Mouse (Mus musculus) fibroblast of lung, adult 2 months (primary cell): ENCODE measurements around the gene Krtap17-1.
A peak's percentile ranks its signal among the peaks of the same experiment; 100 is the strongest.

ENCODE experiments used
- DNase-seq: peaks from one replicate; pipeline ENCODE4 v3.0.0-alpha.2; 2011; ENCODE audit warnings: low read depth

Krtap17-1 gene

GRCm38 (mm10) chr11:99993620-99994383 is at the start of gene Krtap17-1:
TSS of gene Krtap17-1 (minus strand) at chr11:99993994.
- no peak for DNase-seq

- no peak for DNase-seq
Measured at GRCm38 (mm10) chr11:100041454-100041853, 47.7 kb upstream of the Krtap17-1 start, which contains the start of gene Krt34. TSS of gene Krt34 (minus strand) at chr11:100041554.

- DNase-seq: no peak
Measured at GRCm38 (mm10) chr11:100029768-100030167, 36.0 kb upstream of the Krtap17-1 start, which contains the start of gene Krt33b. TSS of gene Krt33b (minus strand) at chr11:100029868.

GRCm38 (mm10) chr11:100021438-100021837 is 27.6 kb upstream of the Krtap17-1 start:
- no peak for DNase-seq

GRCm38 (mm10) chr11:100019466-100019865 is 25.7 kb upstream of the Krtap17-1 start:
- no peak for DNase-seq

- no peak for DNase-seq
Measured at GRCm38 (mm10) chr11:100016112-100016511, 22.3 kb upstream of the Krtap17-1 start, which contains the start of gene Krt33a. TSS of gene Krt33a (minus strand) at chr11:100016212.

GRCm38 (mm10) chr11:100013691-100014171 is 19.9 kb upstream of the Krtap17-1 start:
- no peak for DNase-seq

- no peak for DNase-seq
Measured at GRCm38 (mm10) chr11:100010682-100011081, 16.9 kb upstream of the Krtap17-1 start.

- no peak for DNase-seq
Measured at GRCm38 (mm10) chr11:100008336-100008735, 14.5 kb upstream of the Krtap17-1 start.

- no peak for DNase-seq
Measured at GRCm38 (mm10) chr11:100006624-100007023, 12.8 kb upstream of the Krtap17-1 start.

GRCm38 (mm10) chr11:100005905-100006304 is 12.1 kb upstream of the Krtap17-1 start:
- DNase-seq: no peak

GRCm38 (mm10) chr11:100004846-100005245 is 11.1 kb upstream of the Krtap17-1 start:
- DNase-seq: peak; percentile 19

- no peak for DNase-seq
Measured at GRCm38 (mm10) chr11:99999091-99999490, 5.3 kb upstream of the Krtap17-1 start.

GRCm38 (mm10) chr11:99994384-99994661 is 529 bp upstream of the Krtap17-1 start:
- DNase-seq: no peak

- DNase-seq: no peak
Measured at GRCm38 (mm10) chr11:99990571-99990970, 3.2 kb downstream of the Krtap17-1 start.

- DNase-seq: no peak
Measured at GRCm38 (mm10) chr11:99989881-99990405, 3.9 kb downstream of the Krtap17-1 start.

GRCm38 (mm10) chr11:99988530-99988929 is 5.3 kb downstream of the Krtap17-1 start:
- no peak for DNase-seq

- DNase-seq: no peak
Measured at GRCm38 (mm10) chr11:99986180-99986647, 7.6 kb downstream of the Krtap17-1 start, which contains the start of gene Krtap16-1. TSS of gene Krtap16-1 (minus strand) at chr11:99986597.

- no peak for DNase-seq
Measured at GRCm38 (mm10) chr11:99985291-99986092, 8.3 kb downstream of the Krtap17-1 start.

GRCm38 (mm10) chr11:99983442-99983841 is 10.4 kb downstream of the Krtap17-1 start:
- no peak for DNase-seq

GRCm38 (mm10) chr11:99982731-99983130 is 11.1 kb downstream of the Krtap17-1 start:
- no peak for DNase-seq

GRCm38 (mm10) chr11:99978953-99979352 is 14.8 kb downstream of the Krtap17-1 start, which contains the start of gene Krtap29-1:
TSS of gene Krtap29-1 (minus strand) at chr11:99979053.
- no peak for DNase-seq
